Mouse (Mus musculus) urinary bladder, postnatal 36 days (tissue): ENCODE measurements at regions not wholly inside any gene's neighbourhood (a gene's known extent, or its start where the extent isn't known, plus 50 kb on each side); places are given as distances from the start of the nearest gene placed in this dataset.

Source experiments
- DNase-seq, 2 experiments: peaks; one replicate each; pipeline ENCODE4 v3.0.0; 2022; ENCODE audit warnings: low spot score in 2 of 2, mixed read lengths in 1 of 2

DNA sequence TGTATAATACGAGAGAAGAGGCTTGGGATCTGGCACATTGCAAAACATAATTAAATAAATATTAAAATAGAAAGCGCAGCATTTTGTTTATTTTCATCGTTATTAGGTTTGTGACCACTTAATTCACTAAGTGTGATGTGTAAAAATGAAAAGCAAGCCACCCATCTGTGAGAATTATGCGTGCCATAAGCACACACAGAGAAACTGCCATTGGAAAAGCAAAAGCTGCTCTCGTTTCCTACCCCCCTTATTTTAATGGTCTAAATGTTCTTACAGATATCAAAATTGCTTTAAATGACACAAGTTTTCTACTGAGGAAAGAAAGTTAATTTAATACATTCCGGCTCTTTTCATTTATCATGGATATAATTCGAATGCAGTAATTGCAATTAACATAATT lies 2780.8 kb upstream of the Gm7489 start:
- DNase-seq = no peak

DNA sequence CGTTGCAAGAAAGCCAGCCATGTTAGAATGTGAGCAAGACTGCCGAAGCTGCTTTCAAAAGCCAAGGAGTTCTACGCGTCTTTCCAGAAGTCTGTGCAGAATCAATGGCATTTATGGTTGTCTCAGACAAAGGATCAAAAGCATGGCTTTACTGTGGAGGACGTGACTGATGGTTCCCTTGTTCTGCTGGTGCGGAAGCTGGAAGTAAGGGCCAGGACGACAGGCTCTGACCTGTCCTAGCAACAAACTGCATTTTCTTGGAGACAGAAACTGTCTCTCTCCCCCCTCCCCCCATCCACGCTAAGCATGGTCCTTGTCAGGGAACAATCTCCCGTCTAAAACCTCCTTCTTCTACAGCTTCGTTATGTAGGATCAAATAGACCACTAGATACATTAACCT lies 2780.3 kb upstream of the Gm7489 start:
- DNase-seq = no peak

DNA sequence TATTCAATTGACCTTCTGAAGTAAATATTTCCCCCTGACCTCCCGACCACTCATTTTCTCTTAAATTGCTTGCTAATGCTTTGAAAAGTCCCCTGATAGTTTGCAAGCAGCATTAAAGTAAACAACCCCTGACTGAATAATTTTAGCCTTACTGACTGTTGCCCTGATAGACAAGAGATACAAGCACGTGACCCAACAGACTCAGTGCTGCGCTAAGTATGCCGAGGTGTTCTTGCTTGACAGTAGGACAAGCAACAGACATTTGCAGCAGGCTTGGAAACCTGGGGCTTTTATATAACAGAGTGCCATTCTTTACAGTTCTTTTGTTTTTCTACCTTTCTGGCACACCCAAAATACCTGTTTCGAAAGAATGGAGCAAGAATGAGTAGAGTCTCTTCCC lies 2779.9 kb upstream of the Gm7489 start:
- DNase-seq = no peak

DNA sequence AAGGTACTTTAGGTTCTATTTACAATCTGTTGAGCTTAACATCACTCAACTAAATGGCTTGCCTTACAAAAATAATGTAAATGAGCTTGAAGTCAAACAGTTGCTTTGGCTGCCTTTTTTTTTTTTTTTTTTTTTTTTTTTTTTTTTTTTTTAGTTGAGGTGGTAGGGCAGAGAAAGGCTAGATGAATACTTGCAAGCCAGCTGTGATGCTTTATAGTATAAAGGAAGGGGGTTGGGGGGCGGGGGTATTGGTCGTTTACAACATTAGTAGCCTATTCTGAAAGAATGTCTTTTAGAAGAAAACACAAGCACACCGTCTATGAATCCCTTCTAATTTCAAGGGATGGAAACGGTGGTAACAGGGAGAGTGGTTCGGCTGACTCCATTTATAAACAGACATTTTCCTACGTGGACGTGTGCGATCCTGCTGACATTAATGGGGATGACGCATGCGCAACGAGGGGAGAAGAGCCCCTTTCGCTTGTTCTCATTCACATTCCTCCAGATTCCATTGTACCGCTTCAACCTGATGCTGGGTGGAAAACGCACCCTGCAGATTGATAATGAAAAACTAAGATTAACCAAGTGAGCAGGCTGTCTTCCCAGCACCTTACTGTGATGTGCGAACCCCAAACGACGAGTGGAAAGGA lies 2779.2 kb upstream of the Gm7489 start:
- DNase-seq = no peak

GRCm38 (mm10) chr15:51110186-51110585 lies 2774.5 kb upstream of the Gm7489 start:
- DNase-seq = no peak

- DNase-seq = no peak
Measured at GRCm38 (mm10) chr15:51125896-51126295, 2758.8 kb upstream of the Gm7489 start.

GRCm38 (mm10) chr15:51131017-51131416 lies 2753.7 kb upstream of the Gm7489 start:
- no peak for DNase-seq

DNA sequence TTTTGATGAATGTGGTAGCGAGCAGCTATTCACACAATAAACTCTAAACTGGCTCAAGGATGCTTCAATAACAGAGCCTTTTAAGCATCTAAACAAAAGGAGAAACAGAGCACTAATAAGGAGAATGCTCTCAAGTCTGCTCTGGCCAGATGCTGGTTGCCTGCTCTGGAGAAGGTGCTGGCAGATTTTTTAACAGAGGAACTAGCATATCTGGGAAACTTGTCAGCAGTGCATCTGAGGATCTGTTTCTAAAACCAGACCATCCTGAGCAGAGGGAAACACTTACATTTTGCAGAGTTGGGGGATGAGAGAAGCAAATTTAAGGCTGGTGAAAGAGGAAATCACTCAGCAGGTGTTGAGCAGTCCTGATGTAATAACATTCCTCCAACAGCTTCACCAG lies 2748.6 kb upstream of the Gm7489 start:
- no peak for DNase-seq

- no peak for DNase-seq
Measured at GRCm38 (mm10) chr15:51139507-51139906, 2745.2 kb upstream of the Gm7489 start.

GRCm38 (mm10) chr15:51173976-51174620 lies 2710.6 kb upstream of the Gm7489 start:
- DNase-seq = no peak

GRCm38 (mm10) chr15:51176466-51176865 lies 2708.2 kb upstream of the Gm7489 start:
- DNase-seq = no peak

DNA sequence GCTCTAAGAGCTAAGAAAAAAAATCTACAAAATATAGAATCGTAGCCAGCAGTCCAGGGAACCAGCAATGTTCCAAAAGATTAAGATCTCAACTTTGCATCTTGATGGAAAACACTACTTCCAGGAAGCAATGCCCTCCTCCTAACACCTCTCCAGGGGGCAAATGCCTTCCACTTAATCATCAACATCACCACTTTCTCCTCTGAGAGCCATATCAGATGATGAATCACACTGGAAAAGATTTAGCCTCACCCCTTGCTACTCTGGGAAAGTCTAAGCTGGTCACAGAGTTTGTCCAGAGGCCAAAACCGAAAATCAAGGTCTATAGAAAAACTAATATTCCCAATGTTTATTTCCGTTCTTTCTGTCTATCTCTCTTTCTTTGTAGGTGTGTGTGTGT lies 2695.6 kb upstream of the Gm7489 start:
- no peak for DNase-seq

- no peak for DNase-seq
Measured at GRCm38 (mm10) chr15:51197466-51198158, 2687.1 kb upstream of the Gm7489 start.

GRCm38 (mm10) chr15:51203351-51203750 lies 2681.4 kb upstream of the Gm7489 start:
- DNase-seq = no peak

- no peak for DNase-seq
Measured at GRCm38 (mm10) chr15:51206050-51206449, 2678.7 kb upstream of the Gm7489 start.

- DNase-seq = no peak
Measured at GRCm38 (mm10) chr15:51206773-51207172, 2677.9 kb upstream of the Gm7489 start.

DNA sequence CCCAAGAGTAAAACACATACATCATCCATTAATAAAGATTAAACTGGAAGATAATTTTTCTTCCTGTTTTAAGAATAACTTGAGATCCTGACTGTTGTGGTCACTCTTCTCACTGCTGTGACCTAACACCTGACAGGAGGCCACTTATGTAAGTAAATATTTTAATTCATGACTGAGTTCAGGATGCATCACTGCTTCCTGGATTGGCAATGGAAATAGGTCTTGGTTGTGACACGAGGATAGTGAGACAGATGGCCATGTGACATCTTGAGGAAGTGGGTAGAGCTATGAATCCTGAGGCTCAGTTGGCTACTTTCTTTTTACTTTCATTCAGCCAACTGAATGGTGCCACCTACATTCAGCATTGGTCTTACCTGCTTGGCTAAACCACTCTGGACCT lies 2649.8 kb upstream of the Gm7489 start:
- no peak for DNase-seq

DNA sequence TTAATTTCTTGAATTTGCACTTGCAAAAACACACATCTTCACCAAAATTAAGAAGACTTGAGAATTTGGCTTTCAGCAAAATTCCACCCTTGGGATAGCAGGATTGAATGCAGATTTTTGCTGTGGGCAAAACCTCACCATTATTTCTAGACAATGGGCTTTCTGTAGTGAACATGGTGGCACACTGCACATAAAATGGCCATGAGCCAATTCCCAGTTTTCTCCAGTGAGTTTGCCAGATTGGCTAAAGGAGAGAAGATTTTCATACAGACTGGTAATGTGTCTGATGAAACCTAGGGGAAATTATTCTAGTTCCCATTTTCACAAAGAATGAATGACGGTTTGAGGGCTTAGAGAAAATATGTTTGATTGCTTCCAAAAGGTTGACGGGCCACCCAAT lies 2640.1 kb upstream of the Gm7489 start:
- no peak for DNase-seq

DNA sequence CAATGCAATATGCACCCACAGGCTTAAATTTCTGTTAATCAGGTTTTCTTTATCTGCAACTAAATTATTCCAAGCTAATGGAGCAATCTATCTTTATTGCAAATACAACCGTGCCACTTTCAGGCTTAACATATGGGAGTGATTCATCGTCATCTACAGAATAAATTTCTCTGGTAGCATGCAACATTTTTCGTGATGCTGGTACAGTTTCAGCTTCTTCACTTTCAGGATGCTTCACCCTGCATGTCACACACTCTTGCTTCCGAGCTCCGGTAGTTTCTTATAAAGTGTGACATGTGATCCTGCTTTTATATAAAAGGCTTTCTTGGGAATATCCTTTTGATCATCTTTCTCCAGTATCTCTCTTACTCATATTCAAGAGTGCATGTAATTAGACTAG lies 2637.4 kb upstream of the Gm7489 start:
- DNase-seq = no peak

GRCm38 (mm10) chr15:51248034-51248788 lies 2636.5 kb upstream of the Gm7489 start:
- peak in 1 of 2 experiments; percentile 44 for DNase-seq

GRCm38 (mm10) chr15:51248789-51249040 lies 2636.0 kb upstream of the Gm7489 start:
- DNase-seq = no peak

DNA sequence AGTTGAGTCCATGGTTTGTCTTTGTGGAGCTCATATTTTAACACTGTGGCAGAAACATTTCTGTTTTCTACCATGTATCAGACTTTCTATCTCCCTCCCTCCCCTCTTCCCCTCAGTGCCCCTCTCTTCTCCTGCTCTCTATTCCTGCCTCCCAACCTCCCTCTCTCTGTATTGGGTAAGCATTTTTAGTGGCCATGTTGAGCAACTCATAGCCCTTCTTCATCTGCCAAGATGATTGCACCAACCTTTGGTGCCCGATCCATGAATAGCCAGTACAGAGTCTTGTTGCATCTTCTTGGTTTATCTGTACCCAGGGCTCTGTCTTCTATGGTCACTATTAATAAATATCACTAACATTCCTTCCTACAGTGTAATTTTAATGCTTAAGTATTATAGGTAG lies 2630.6 kb upstream of the Gm7489 start:
- DNase-seq = no peak

DNA sequence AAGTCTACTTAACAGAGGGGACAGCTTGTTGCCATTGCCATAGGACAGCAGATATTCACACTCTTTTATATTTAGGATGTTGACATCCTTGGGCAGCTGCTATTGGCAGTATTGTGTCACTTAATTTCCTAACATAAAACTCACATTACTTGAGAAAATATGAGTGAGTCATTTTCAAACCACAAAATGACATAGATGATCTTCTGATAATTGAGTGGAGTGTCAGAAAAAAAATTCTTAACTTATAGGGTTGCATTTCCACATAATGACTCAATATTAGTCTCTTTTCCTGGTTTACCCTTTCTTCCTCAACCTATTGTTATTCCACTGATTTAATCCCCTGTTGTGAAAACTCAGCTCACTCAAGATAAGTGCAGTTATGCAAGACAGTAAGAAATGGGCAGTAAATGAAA lies 2629.5 kb upstream of the Gm7489 start:
- DNase-seq = no peak
